Mouse (Mus musculus) embryonic facial prominence, embryonic 11.5 days (tissue): ENCODE results near the gene Prkd3. TPM values are rescaled to one million over a fixed set of nuclear protein-coding genes. Genes with fewer than 3 reads are reported as not detected.
A peak's percentile ranks its signal among the peaks of the same experiment; 100 is the strongest.

Experiments
- ATAC-seq: fragments of 200-750 bp; cut with Nextera tagmentation; replicated peaks from 2 replicates; pipeline ENCODE4 v1.8.0; 2017; ENCODE audit warnings: low read depth; ENCODE audit not compliant: insufficient number of reproducible peaks, low FRiP score, low TSS enrichment
- DNase-seq: peaks from one replicate; pipeline ENCODE4 v3.0.0-alpha.2; 2015; ENCODE audit warnings: low spot score
- H3K27ac ChIP-seq: fragments of 300-500 bp; sonication (generic); replicated peaks from 2 replicates; pipeline ENCODE4 v1.5.1; 2014; ENCODE audit warnings: mild to moderate bottlenecking, low read depth, low read length, control low read depth
- H3K27me3 ChIP-seq: fragments of 300-500 bp; sonication (generic); 2 replicates; pipeline ENCODE4 v1.6.1; 2014; ENCODE audit warnings: mild to moderate bottlenecking, low read length, moderate library complexity, mixed read lengths; ENCODE audit not compliant: control insufficient read depth, insufficient read depth
- H3K36me3 ChIP-seq: fragments of 300-500 bp; sonication (generic); replicated peaks from 2 replicates; pipeline ENCODE4 v1.6.1; 2014; ENCODE audit warnings: low read depth, mild to moderate bottlenecking, low read length, moderate library complexity, mixed read lengths; ENCODE audit not compliant: control insufficient read depth, insufficient read depth
- H3K4me1 ChIP-seq: fragments of 300-500 bp; sonication (generic); 2 replicates; pipeline ENCODE4 v1.6.1; 2014; ENCODE audit warnings: low read length, mixed read lengths; ENCODE audit not compliant: control insufficient read depth, insufficient read depth
- H3K4me2 ChIP-seq: fragments of 300-500 bp; sonication (generic); 2 replicates; pipeline ENCODE4 v1.6.1; 2014; ENCODE audit warnings: low read depth, mild to moderate bottlenecking, control low read depth, low read length, moderate library complexity
- H3K4me3 ChIP-seq: fragments of 300-500 bp; sonication (generic); 2 replicates; pipeline ENCODE4 v1.5.1; 2014; ENCODE audit warnings: low read depth, low read length, control low read depth
- H3K9ac ChIP-seq: fragments of 300-500 bp; sonication (generic); replicated peaks from 2 replicates; pipeline ENCODE4 v1.6.1; 2014; ENCODE audit warnings: mild to moderate bottlenecking, control low read depth, low read length
- H3K9me3 ChIP-seq: fragments of 300-500 bp; sonication (generic); replicated peaks from 2 replicates; pipeline ENCODE4 v1.6.1; 2016; ENCODE audit warnings: mild to moderate bottlenecking, low read length, inconsistent platforms, mixed read lengths; ENCODE audit not compliant: control insufficient read depth
- WGBS: fragments of 180-500 bp; shearing (Covaris S2); extraction: QIAGEN DNeasy Blood & Tissue Kit; methylation state at CpG from one replicate; pipeline ENCODE4 v1.1.7; 2014; 5-methylcytosine and 5-hydroxymethylcytosine counted together
- polyA plus RNA-seq: library from polyadenylated mRNA; unstranded; fragments of >200 nt; fragmentation: Nextera tagmentation; extraction: Ambion mirVana; gene quantifications from 2 replicates; pipeline ENCODE4 v1.2.1, GENCODE M21; 2014

Prkd3 gene
- polyA plus RNA-seq, 1 experiment from 2014 or later: 58.7 TPM

GRCm38 (mm10) chr17:79022746-79023145, 2.1 kb upstream of the Prkd3 start:
- Histone ChIP-seq H3K27ac (no peak overlapping the region), H3K4me2 (no peak overlapping the region), H3K36me3 (no peaks in the 10 kb centered on the region), H3K9me3 (no peaks in the 10 kb centered on the region), H3K4me3 (no peak overlapping the region), H3K9ac (no peak overlapping the region), H3K27me3 (no peaks in the 10 kb centered on the region), H3K4me1 (no peaks in the 10 kb centered on the region)
- ATAC-seq (no peak), DNase-seq (no peak)
- 13% methylated on average over 3 of the region's 3 CpGs for WGBS

GRCm38 (mm10) chr17:79020984-79021335, 344 bp upstream of the Prkd3 start:
- no peak overlapping the region for H3K27ac ChIP-seq

DNA sequence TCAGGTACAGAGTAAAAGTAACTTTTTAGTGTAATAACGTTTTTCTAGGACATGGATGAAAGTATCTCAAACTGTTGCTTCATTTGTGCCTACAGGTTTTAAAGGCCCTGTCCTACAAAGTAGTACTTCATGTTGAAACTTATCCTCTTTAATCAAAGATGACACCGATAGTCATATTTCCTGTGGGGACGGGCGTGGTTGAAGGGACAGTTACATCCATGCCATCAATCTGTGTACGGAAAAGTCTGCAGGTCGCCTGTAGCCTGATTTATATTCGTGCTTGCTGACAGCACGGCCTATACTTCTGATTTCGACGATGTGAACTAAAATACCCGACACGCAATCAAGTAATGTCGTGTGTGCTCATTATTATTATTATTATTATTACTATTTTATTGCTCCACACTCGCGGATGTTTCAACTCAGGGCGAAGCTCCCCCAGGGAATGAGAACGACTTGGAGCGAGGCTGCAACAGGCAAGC, 849 bp downstream of the Prkd3 start:
- Histone ChIP-seq H3K9ac (peak overlapping the region; percentile 92), H3K4me1 (no peaks in the 10 kb centered on the region), H3K4me3 (peak overlapping the region; percentile 82), H3K27ac (peak overlapping the region; percentile 89), H3K36me3 (no peaks in the 10 kb centered on the region), H3K9me3 (no peaks in the 10 kb centered on the region), H3K27me3 (no peaks in the 10 kb centered on the region), H3K4me2 (peak overlapping the region; percentile 72)
- peak; percentile 37; the same call in 1 of the 2 replicates for ATAC-seq
- no peak for DNase-seq
- under 1% methylated on average over 18 of the region's 18 CpGs for WGBS

More at GRCm38 (mm10) chr17:79020984-79021335, 344 bp upstream of the Prkd3 start:
- Histone ChIP-seq H3K36me3 (no peaks in the 10 kb centered on the region), H3K9me3 (no peaks in the 10 kb centered on the region), H3K27me3 (no peaks in the 10 kb centered on the region), H3K4me1 (no peaks in the 10 kb centered on the region), H3K9ac (peak overlapping the region; percentile 92), H3K4me3 (peak overlapping the region; percentile 82), H3K4me2 (peak overlapping the region; percentile 72)
- ATAC-seq: no peak
- no peak for DNase-seq
- 2% methylated on average over 24 of the region's 24 CpGs for WGBS

- H3K36me3 ChIP-seq: no peaks in the 10 kb centered on the region
- WGBS: 66% methylated on average over 9 of the region's 9 CpGs
- H3K4me3 ChIP-seq: no peak overlapping the region
- DNase-seq (no peak), ATAC-seq (no peak)
- no peak overlapping the region for H3K9ac ChIP-seq
- no peaks in the 10 kb centered on the region for H3K4me1 ChIP-seq
- H3K4me2 ChIP-seq: no peak overlapping the region
- H3K9me3 ChIP-seq: no peaks in the 10 kb centered on the region
- H3K27ac ChIP-seq: no peak overlapping the region
- no peaks in the 10 kb centered on the region for H3K27me3 ChIP-seq
Measured at GRCm38 (mm10) chr17:79018422-79018821, 2.2 kb downstream of the Prkd3 start.

- no peak overlapping the region for H3K4me2 ChIP-seq
- H3K9ac ChIP-seq: no peak overlapping the region
- no peaks in the 10 kb centered on the region for H3K4me1 ChIP-seq
- H3K36me3 ChIP-seq: peaks cover 6% of the 10 kb centered on the region
- DNase-seq: no peak
- no peak for ATAC-seq
- H3K27ac ChIP-seq: no peak overlapping the region
- 79% methylated on average over 10 of the region's 10 CpGs for WGBS
- no peaks in the 10 kb centered on the region for H3K27me3 ChIP-seq
- no peak overlapping the region for H3K4me3 ChIP-seq
- H3K9me3 ChIP-seq: no peaks in the 10 kb centered on the region
Measured at GRCm38 (mm10) chr17:79015831-79016230, 4.8 kb downstream of the Prkd3 start.

DNA sequence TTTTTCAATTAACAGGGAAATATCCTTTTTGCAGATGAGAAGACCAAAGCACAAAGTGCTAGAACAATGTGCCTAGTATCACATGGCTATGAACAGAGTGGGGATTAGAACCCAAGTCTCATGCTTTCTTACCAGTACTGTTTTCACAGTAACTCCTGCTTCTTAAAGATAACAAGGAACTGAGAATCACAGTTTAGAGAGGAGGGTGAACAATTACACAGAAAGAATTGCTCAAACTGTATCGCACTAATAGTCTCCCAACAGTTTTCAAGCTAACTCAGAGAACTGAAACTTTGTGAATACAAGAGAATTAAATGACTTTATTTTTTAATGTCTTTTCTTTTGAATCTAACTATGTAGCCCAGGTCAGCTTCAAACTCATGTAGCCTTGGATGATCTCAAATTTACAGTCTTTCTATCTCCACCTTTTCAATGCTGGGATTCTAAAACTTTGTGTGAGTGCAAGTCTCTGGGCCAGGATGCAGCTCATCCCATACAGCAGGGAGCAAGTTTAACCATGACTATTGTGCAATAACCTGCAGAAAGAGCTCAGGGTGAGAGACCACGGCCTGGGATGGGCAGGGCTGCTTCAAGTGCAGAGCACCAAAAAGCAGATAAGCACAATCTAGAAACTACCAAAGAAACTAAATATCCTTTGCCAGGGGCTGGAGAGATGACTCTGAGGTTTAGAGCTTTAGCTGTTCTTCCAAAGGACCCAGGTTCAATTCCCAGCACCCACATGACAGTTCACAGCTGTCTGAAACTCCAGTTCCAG, 5.5 kb downstream of the Prkd3 start:
- DNase-seq (no peak), ATAC-seq (no peak)
- Histone ChIP-seq H3K4me2 (no peak overlapping the region), H3K4me3 (no peak overlapping the region), H3K27ac (no peak overlapping the region), H3K9me3 (no peaks in the 10 kb centered on the region), H3K27me3 (no peaks in the 10 kb centered on the region), H3K4me1 (no peaks in the 10 kb centered on the region), H3K9ac (no peak overlapping the region), H3K36me3 (peaks cover 6% of the 10 kb centered on the region)
- 91% methylated on average over 2 of the region's 2 CpGs for WGBS

- 86% methylated on average over 2 of the region's 2 CpGs for WGBS
- H3K4me3 ChIP-seq: no peak overlapping the region
- DNase-seq (no peak), ATAC-seq (no peak)
- no peaks in the 10 kb centered on the region for H3K4me1 ChIP-seq
- no peaks in the 10 kb centered on the region for H3K27me3 ChIP-seq
- H3K27ac ChIP-seq: no peak overlapping the region
- H3K4me2 ChIP-seq: no peak overlapping the region
- H3K36me3 ChIP-seq: peaks cover 6% of the 10 kb centered on the region
- no peaks in the 10 kb centered on the region for H3K9me3 ChIP-seq
- no peak overlapping the region for H3K9ac ChIP-seq
Measured at GRCm38 (mm10) chr17:79013625-79014024, 7.0 kb downstream of the Prkd3 start.

DNA sequence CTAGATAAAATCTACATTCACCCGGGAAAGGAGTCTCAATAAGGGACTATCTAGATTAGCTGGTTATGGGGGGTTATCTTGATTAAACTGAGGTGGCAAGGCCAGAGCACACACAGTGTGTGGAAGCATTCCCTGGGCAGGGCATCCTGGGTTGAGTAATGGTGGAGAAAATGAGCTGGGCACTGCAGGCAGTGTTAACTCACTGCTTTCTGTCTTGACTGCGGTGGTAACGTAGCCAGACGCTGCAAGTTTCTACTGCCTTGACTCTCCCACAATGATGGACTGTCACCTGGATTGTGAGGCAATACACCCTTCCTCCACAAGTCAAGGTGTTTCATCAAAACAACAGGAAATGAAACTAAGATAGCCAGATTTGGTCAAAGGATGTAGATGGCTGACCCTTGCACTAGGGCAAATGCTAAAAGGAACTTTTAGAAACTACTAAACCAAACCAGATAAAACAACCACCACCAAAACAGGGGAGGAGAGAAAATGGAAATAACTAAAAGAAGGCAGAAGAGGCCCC, 20.8 kb downstream of the Prkd3 start:
- ATAC-seq (no peak), DNase-seq (no peak)
- H3K4me2 ChIP-seq: no peak overlapping the region
- H3K4me3 ChIP-seq: no peak overlapping the region
- no peaks in the 10 kb centered on the region for H3K4me1 ChIP-seq
- no peak overlapping the region for H3K27ac ChIP-seq
- no peaks in the 10 kb centered on the region for H3K9me3 ChIP-seq
- H3K36me3 ChIP-seq: no peaks in the 10 kb centered on the region
- H3K27me3 ChIP-seq: no peaks in the 10 kb centered on the region
- WGBS: 92% methylated on average over 4 of the region's 4 CpGs
- H3K9ac ChIP-seq: no peak overlapping the region
